Comparison of ENCODE assay signal across 15 mouse cellular contexts in the genomic region with DNA sequence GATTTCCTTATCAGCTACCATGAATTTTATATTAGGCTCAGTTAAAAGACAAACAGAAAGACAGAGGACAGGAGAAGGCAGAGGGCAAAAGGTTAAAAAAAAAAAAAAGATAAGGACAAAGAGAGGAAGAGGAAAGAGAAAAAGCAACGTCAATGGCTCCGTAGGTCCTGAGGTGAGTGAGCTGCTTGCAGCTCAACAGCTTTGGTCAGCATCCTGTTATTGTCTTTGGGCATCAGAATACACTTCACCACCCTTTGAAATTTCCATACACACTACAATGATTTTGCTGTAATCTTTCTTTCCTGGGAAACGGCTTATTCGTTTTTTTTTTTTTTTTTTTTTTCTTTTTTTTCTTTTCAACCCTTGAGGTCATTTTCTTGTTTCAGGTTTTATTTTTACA.
DNase-seq lines count a peak whose midpoint lies in the region; ATAC-seq and TF ChIP-seq lines count a peak whose summit lies in the region.
"Had no signal": no experiment of that assay in that cellular context is flagged by ENCODE, and none has a peak within 500 bp of the region (broad histone marks: within the 10 kb centered on the region; RNA-seq: fewer than 3 reads in every experiment).

No protein-coding gene starts in this region.

- no peak for DNase-seq in heart, adult 18-20 months
- DNase-seq in lung, postnatal 25 days (ENCODE audit: low spot score) = peak; percentile 31
- DNase-seq in lung, adult 18-20 months = no peak
- DNase-seq in ES-E14 (ENCODE audit: low read depth, low spot score) (no peak), adipocyte (ENCODE audit: low spot score) (no peak)
- DNase-seq: cerebellum, adult 2 months; cerebellum, postnatal 36 days; forebrain, postnatal 0 days had no signal

- no peak for ATAC-seq in heart, embryonic 12.5 days (ENCODE audit: insufficient number of reproducible peaks, low FRiP score)
- ATAC-seq in kidney, embryonic 16.5 days (ENCODE audit: low FRiP score, low TSS enrichment) = no peak
- ATAC-seq in kidney, embryonic 14.5 days (ENCODE audit: low FRiP score, low TSS enrichment) = no peak

- no peak overlapping the region for H3K4me2 ChIP-seq in heart, embryonic 12.5 days
- no peak overlapping the region for H3K4me2 ChIP-seq in kidney, embryonic 16.5 days (replicated peaks; ENCODE audit: low read depth, low read length)
- no peak overlapping the region for H3K4me2 ChIP-seq in kidney, embryonic 14.5 days (replicated peaks; ENCODE audit: low read depth, low read length)
- H3K4me2 ChIP-seq: neural tube, embryonic 12.5 days had no signal

- in situ Hi-C loops in ES-E14 (cut with MboI; ENCODE audit: low sequenced_read_pairs in 2 of 2, unreplicated experiment in 2 of 2) = loop anchor here (10.0 to 25.0 kb wide), 3 partner anchors 299 to 524 kb away; no protein-coding TSS in a partner anchor

- no peaks in the 10 kb centered on the region for H3K27me3 ChIP-seq in heart, embryonic 12.5 days (replicated peaks)
- no peaks in the 10 kb centered on the region for H3K27me3 ChIP-seq in kidney, embryonic 16.5 days (ENCODE audit: insufficient read depth, low read length)
- no peaks in the 10 kb centered on the region for H3K27me3 ChIP-seq in kidney, embryonic 14.5 days (ENCODE audit: control insufficient read depth, insufficient read depth, low read length)
- H3K27me3 ChIP-seq: liver, embryonic 13.5 days; neural tube, embryonic 12.5 days had no signal

- H3K9ac ChIP-seq in heart, embryonic 12.5 days = no peak overlapping the region
- H3K9ac ChIP-seq in kidney, embryonic 16.5 days (replicated peaks; ENCODE audit: low read length) = no peak overlapping the region
- H3K9ac ChIP-seq in kidney, embryonic 14.5 days (ENCODE audit: low read depth, low read length) = no peak overlapping the region
- no peak overlapping the region for H3K9ac ChIP-seq in ES-E14 (ENCODE audit: insufficient read depth, low read depth, low read length, poor library complexity, severe bottlenecking)
- H3K9ac ChIP-seq: forebrain, postnatal 0 days; liver, embryonic 13.5 days; neural tube, embryonic 12.5 days had no signal

- peak overlapping the region; percentile 38; the same call in 1 of the 2 replicates for H3K27ac ChIP-seq in heart, embryonic 12.5 days (ENCODE audit: poor library complexity, severe bottlenecking)
- peak overlapping the region; percentile 41; the same call in 1 of the 2 replicates for H3K27ac ChIP-seq in kidney, embryonic 16.5 days (ENCODE audit: low read length)
- no peak overlapping the region for H3K27ac ChIP-seq in kidney, embryonic 14.5 days (ENCODE audit: low read depth, low read length)
- H3K27ac ChIP-seq in ES-E14 (ENCODE audit: insufficient read depth, low read depth, low read length, poor library complexity, severe bottlenecking) = no peak overlapping the region
- H3K27ac ChIP-seq: forebrain, embryonic 10.5 days; hindbrain, embryonic 10.5 days; liver, embryonic 13.5 days; neural tube, embryonic 12.5 days had no signal

- H3K9me3 ChIP-seq in heart, embryonic 12.5 days (replicated peaks) = no peaks in the 10 kb centered on the region
- no peaks in the 10 kb centered on the region for H3K9me3 ChIP-seq in kidney, embryonic 16.5 days (ENCODE audit: low read length)
- H3K9me3 ChIP-seq in kidney, embryonic 14.5 days (ENCODE audit: control insufficient read depth, low read length) = no peaks in the 10 kb centered on the region
- no peaks in the 10 kb centered on the region for H3K9me3 ChIP-seq in ES-E14 (ENCODE audit: control insufficient read depth, insufficient read depth, low read depth, low read length)
- H3K9me3 ChIP-seq: forebrain, embryonic 10.5 days; hindbrain, embryonic 10.5 days; liver, embryonic 13.5 days; neural tube, embryonic 12.5 days had no signal

- peaks cover 28% of the 10 kb centered on the region for H3K4me1 ChIP-seq in heart, embryonic 12.5 days (replicated peaks)
- peaks cover 9% of the 10 kb centered on the region; the same call in 1 of the 2 replicates for H3K4me1 ChIP-seq in kidney, embryonic 16.5 days (ENCODE audit: insufficient read depth, low read length)
- no peaks in the 10 kb centered on the region; the same call in 1 of the 2 replicates for H3K4me1 ChIP-seq in kidney, embryonic 14.5 days (ENCODE audit: control insufficient read depth, insufficient read depth, low read length)
- H3K4me1 ChIP-seq in ES-E14 (ENCODE audit: control insufficient read depth in 2 of 2, insufficient read depth in 2 of 2, low read length in 2 of 2, poor library complexity in 1 of 2) = peaks cover 8 to 11% of the 10 kb centered on the region in 2 experiments; a peak in 3 of 4 replicates
- H3K4me1 ChIP-seq: liver, embryonic 13.5 days; neural tube, embryonic 12.5 days had no signal

- no peaks in the 10 kb centered on the region for H3K36me3 ChIP-seq in heart, embryonic 12.5 days
- no peaks in the 10 kb centered on the region for H3K36me3 ChIP-seq in kidney, embryonic 16.5 days (ENCODE audit: insufficient read depth, low read length)
- no peaks in the 10 kb centered on the region for H3K36me3 ChIP-seq in kidney, embryonic 14.5 days (ENCODE audit: control insufficient read depth, insufficient read depth, low read length)
- no peaks in the 10 kb centered on the region for H3K36me3 ChIP-seq in ES-E14 (ENCODE audit: control insufficient read depth, insufficient read depth, low read length, poor library complexity, severe bottlenecking)
- H3K36me3 ChIP-seq: forebrain, embryonic 10.5 days; hindbrain, embryonic 10.5 days; liver, embryonic 13.5 days; neural tube, embryonic 12.5 days had no signal

- no peak overlapping the region for H3K4me3 ChIP-seq in heart, embryonic 12.5 days
- H3K4me3 ChIP-seq in kidney, embryonic 16.5 days (ENCODE audit: low read length) = no peak overlapping the region
- H3K4me3 ChIP-seq in kidney, embryonic 14.5 days (ENCODE audit: low read length) = no peak overlapping the region
- H3K4me3 ChIP-seq in ES-E14 (ENCODE audit: insufficient read depth in 1 of 2, low read depth in 1 of 2, low read length in 2 of 2, poor library complexity in 1 of 2, severe bottlenecking in 1 of 2) = no peak overlapping the region
- H3K4me3 ChIP-seq: forebrain, embryonic 10.5 days; hindbrain, embryonic 10.5 days; liver, embryonic 13.5 days; neural tube, embryonic 12.5 days had no signal

- 43% methylated on average over 4 of the region's 4 CpGs for WGBS in heart, embryonic 12.5 days
- WGBS in kidney, embryonic 16.5 days = 60% methylated on average over 4 of the region's 4 CpGs
- WGBS in kidney, embryonic 14.5 days = 69% methylated on average over 4 of the region's 4 CpGs

TF ChIP-seq in ES-E14, 5 proteins besides CTCF, POLR2A, EP300 and RAD21:
- TF ChIP-seq HCFC1 (IDR thresholded peaks at IDR 0.05; ENCODE audit: borderline replicate concordance, insufficient read depth, low read length) = no peak
- TF ChIP-seq ZNF384 (IDR thresholded peaks at IDR 0.05; ENCODE audit: low read depth, low read length) = 0 out of 2 replicates have a peak, but pooled peaks have one; percentile 25

Comparison
In these comparisons a context has a peak if more than half of its experiments do, and no peak if none do; other contexts are left out.
1. H3K27ac ChIP-seq: peak in heart, embryonic 12.5 days (single experiment) and kidney, embryonic 16.5 days (single experiment); none in kidney, embryonic 14.5 days (single experiment) and ES-E14 (single experiment).